Mouse (Mus musculus): ENCODE results near the gene Nfe2l2.
"Not testable (repeated sequence)": the region's sequence is repeated elsewhere in the genome, so short reads cannot be mapped to it uniquely, and the experiment has no call there.

Gene Nfe2l2

GRCm38 (mm10) chr2:75713083-75713482, 8.6 kb upstream of the Nfe2l2 start:
- DNase-seq = no peak

DNA sequence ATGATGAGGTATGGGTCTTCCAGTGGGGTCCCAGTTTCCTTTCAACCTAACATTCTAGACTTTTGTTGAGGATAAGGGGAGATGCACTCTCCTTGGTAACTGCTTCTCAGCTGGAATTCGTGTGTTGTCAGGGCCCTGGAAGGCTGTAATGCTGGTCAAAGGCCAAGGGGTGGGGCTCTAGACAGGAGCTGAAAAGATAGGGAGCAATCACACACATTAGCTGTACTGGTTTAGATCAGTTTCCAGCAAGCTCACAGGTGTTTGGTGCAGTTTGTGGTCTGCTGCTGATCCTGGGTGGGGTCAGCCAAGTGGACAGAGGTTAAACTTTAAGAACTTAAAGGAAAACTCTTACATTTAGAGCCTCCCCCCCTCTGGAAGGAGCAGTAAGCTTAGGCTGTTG, 3.0 kb upstream of the Nfe2l2 start:
- DNase-seq = no peak

DNA sequence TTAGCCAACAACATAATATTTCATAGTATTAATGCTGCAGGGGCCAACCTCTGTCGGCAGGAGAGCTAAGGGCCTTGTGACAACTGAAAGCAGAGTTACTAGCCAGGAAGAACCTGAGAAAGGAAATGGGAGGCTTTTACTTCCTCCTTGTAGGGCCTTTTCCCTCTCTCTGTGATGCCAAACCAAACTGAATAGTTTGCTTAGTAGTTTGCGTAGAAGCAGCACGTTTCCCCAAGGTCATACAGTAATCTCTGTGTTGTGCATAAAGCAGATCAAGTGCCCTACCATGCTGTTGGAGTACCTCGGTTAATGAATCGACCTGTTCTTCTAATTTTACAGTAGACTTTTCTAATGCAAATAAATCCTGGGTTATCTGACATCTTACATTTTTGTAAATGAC, 2.0 kb upstream of the Nfe2l2 start:
- no peak for DNase-seq

DNA sequence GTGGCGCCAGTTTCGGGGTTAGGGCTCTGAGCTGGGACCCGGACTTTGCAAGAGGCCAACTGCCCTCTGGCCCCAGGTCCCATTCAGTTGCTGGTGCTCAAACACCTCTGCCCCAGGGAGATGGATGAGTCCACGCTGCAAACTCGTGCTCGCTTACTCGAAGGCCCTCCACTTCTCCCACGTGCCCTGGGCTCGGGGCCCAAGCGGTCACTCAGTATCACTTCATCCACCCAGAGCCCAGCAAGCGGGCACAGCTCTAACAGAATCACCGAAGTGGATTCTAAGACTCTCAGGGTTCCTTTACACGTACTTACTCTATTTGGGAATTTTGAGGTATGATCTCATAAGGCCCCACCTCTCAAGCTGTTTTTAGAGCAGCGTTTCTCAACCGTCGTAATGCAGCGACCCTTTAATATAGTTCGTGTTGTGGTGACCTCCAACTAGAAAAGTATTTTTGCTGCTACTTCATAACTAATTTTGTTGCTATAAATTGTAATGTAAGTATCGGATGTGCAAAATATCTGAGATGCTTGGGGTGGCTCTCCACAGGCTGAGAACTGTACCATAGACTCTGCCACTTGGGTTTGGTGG, 816 bp upstream of the Nfe2l2 start:
- no peak for DNase-seq

- peak; percentile 52 to 60 for DNase-seq
These were observed 863 bp downstream of the Nfe2l2 start for GRCm38 (mm10) chr2:75703375-75704181.

- no peak for DNase-seq
These were observed 1.9 kb downstream of the Nfe2l2 start for GRCm38 (mm10) chr2:75702588-75702976.

DNA sequence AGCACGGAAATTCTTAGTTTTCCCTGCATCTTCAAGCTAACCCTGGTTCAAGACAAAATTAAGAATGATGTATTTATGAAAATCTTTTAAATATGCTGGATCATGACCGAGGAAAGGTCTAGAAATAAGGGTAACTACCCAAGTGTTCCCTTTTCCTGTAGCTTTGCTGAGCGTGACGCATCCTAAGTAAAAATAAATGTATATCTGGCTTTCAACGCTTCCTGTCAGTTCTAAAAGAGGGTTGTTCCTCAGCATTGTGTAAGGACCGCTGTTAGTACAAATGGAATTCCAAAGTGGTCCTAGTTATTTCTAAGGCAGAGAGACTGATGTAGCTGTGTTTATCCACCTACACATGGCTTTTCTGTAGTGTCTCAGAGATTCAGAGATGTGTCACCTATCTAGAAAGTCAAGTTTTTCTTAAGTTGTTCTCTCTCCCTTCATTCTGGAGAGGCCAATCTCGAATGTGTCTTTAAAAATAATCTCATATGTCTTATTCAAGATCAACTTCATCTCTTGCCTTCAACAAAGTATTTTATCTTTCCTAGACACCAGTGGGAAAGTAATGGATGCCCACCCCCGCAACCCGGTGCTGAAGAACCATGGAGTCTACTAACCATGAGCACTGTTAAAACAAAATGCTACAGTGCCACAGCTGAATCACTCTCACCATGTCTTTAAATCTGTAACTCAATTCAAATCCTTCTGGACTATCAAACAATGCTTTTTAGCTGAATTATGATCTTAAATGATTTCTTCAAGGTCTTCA, 2.4 kb downstream of the Nfe2l2 start:
- DNase-seq = no peak

- DNase-seq = no peak
These were observed 3.2 kb downstream of the Nfe2l2 start for GRCm38 (mm10) chr2:75701207-75701606.

GRCm38 (mm10) chr2:75700543-75700942, 3.9 kb downstream of the Nfe2l2 start:
- DNase-seq = no peak

- no peak for DNase-seq
These were observed 5.6 kb downstream of the Nfe2l2 start for GRCm38 (mm10) chr2:75698874-75699273.

GRCm38 (mm10) chr2:75698007-75698406, 6.4 kb downstream of the Nfe2l2 start:
- no peak for DNase-seq

DNA sequence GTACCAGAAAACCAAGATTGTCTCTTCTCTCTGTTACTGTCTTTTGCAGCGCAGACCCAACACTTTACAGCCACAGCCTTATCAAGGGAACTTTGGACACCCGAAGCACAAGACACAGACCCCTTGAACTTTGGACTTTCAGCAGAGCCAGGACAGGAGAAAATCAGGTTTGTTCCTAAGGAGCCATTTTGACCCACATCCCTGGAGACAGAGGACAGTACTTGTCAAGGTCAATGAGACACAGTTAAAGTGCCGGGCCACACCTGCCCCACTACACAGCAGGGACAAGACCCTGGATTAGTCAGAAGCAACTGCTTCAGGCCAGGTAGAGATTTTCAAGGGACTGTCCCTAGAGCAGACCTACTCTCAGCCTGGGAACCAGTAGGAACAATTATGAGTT, 7.2 kb downstream of the Nfe2l2 start:
- no peak for DNase-seq

DNA sequence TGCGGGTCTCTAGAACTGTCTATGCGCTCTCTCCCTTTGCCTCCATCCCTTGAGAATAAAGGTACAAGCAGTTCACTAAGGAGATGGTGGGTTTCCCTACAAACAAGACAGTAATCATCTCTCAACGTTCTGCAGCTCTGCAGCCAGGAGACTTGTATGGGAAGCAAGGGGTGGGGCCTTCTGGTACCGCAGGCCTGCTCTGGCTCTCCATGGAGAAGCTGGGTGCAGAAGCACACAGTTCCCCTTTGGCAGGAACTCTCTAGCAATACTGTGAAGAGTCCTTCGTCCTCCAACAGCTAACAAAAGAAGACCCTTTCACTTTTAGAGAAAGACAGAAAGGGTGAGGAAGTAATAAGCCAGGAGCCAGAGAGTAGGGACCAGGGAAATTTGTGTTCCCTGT, 8.1 kb downstream of the Nfe2l2 start:
- no peak for DNase-seq

GRCm38 (mm10) chr2:75695676-75696350, 8.6 kb downstream of the Nfe2l2 start:
- DNase-seq = no peak

DNA sequence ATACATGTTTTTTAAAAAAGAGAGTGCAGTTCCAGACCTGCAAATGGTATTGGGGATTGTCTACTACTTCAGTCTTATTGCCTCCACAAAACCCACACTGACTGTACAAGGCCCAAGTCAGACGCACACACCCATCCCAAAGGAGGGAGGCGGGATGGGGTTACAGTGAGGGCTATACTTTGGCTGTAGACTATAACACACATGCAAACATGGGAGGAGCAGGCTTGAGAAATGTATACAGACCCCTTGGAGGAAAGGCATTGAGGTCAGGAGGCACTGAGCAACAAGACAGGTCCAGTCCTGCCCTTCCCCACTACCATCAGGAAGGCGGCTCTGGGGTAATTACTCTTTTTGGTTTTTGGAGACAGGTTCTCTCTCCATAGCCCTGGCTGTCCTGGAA, 9.5 kb downstream of the Nfe2l2 start:
- not testable (repeated sequence) for DNase-seq

DNA sequence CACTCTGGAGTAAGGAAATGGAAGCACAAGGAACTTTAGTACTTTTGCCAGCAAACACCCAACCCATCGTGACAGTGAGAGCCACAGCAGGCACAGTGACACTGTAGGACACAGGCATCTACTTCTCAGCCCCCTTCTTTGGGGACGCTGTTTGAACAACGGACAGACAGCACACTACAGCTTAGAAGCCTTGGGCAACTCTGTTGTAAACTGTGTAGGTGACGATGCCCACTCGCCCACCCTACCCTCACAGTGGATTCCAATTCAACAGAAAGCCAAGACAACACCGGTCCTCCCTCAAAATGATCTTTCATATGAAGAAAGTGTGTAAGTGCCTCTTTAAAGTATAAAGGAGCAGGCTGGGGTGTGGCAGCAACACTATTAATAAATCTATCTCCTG, 12.1 kb downstream of the Nfe2l2 start:
- no peak for DNase-seq

- no peak for DNase-seq
These were observed 13.1 kb downstream of the Nfe2l2 start for GRCm38 (mm10) chr2:75691316-75691715.

GRCm38 (mm10) chr2:75690656-75691055, 13.8 kb downstream of the Nfe2l2 start:
- no peak for DNase-seq

GRCm38 (mm10) chr2:75689482-75690158, 14.8 kb downstream of the Nfe2l2 start:
- DNase-seq = no peak

- no peak for DNase-seq
These were observed 15.5 kb downstream of the Nfe2l2 start for GRCm38 (mm10) chr2:75688901-75689300.

DNA sequence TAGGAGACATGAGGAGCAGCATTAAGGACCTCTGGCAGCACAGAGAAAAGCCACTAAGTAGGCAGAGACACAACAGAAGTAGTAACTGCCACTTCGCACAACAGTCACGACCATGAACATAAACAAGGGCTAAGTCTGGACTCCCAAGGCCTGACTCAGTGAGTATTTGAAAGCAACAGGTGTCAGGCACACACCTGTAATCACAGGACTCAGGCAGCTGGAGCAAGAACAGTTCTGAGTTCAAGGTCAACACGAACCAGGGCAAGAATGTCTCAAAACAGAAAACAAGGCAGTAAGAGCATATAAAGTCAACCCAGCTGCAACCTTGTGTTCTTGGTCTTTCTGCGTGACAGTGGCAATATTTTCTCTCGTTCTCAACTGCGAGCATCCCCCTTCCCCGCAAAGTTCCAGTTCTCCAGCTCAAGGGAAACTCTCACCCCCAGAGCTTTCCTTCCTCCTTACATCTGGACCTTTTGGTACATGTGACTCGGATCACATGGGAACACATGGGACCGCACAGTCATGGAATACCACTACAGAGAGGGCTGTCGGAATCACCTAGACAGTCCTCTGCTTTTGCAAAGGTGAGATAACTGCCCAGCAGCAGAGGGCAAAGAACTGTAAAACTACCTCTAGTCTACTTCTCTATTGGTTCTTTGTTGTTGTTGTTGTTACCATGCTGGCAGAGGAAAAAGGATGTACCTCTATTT, 17.2 kb downstream of the Nfe2l2 start:
- DNase-seq = no peak

- no peak for DNase-seq
These were observed 19.0 kb downstream of the Nfe2l2 start for GRCm38 (mm10) chr2:75685458-75685861.

All from cerebellum, postnatal 36 days (tissue).